Mouse (Mus musculus): ENCODE measurements around the gene Arnt2. TPM values are rescaled to one million over a fixed set of nuclear protein-coding genes. Genes with fewer than 3 reads are reported as not detected.

The Arnt2 gene
- polyA plus RNA-seq, 1 experiment from 2014 or later: 0.15 TPM

- H3K9ac ChIP-seq: no peak overlapping the region
- H3K36me3 ChIP-seq (replicated peaks): no peaks in the 10 kb centered on the region
- 0 out of 2 replicates have a peak, but pooled peaks cover 2% of the 10 kb centered on the region for H3K9me3 ChIP-seq (replicated peaks)
- no peaks in the 10 kb centered on the region for H3K27me3 ChIP-seq
- H3K4me3 ChIP-seq (replicated peaks): no peak overlapping the region
- no peak overlapping the region for H3K27ac ChIP-seq (replicated peaks)
- WGBS (ENCODE audit: insufficient replicate concordance): 35% methylated on average over 1 of the region's 1 CpGs
- no peak for ATAC-seq (ENCODE audit: insufficient read depth)
- H3K4me2 ChIP-seq: no peak overlapping the region
- no peaks in the 10 kb centered on the region for H3K4me1 ChIP-seq (replicated peaks)
Measured at GRCm38 (mm10) chr7:84339186-84339585, 70.8 kb downstream of the Arnt2 start.

- no peaks in the 10 kb centered on the region for H3K36me3 ChIP-seq (replicated peaks)
- no peaks in the 10 kb centered on the region for H3K9me3 ChIP-seq (replicated peaks)
- H3K9ac ChIP-seq: no peak overlapping the region
- no peak overlapping the region for H3K27ac ChIP-seq (replicated peaks)
- H3K4me1 ChIP-seq (replicated peaks): no peaks in the 10 kb centered on the region
- H3K4me2 ChIP-seq: no peak overlapping the region
- 59% methylated on average over 4 of the region's 4 CpGs for WGBS (ENCODE audit: insufficient replicate concordance)
- no peaks in the 10 kb centered on the region for H3K27me3 ChIP-seq
- no peak overlapping the region for H3K4me3 ChIP-seq (replicated peaks)
- no peak for ATAC-seq (ENCODE audit: insufficient read depth)
Measured at GRCm38 (mm10) chr7:84337768-84338167, 72.2 kb downstream of the Arnt2 start.

- Histone ChIP-seq H3K9me3 (replicated peaks) (no peaks in the 10 kb centered on the region), H3K27ac (replicated peaks) (no peak overlapping the region), H3K4me2 (no peak overlapping the region), H3K9ac (no peak overlapping the region), H3K4me1 (replicated peaks) (no peaks in the 10 kb centered on the region), H3K4me3 (replicated peaks) (no peak overlapping the region), H3K27me3 (no peaks in the 10 kb centered on the region), H3K36me3 (replicated peaks) (no peaks in the 10 kb centered on the region)
- no peak for ATAC-seq (ENCODE audit: insufficient read depth)
- 51% methylated on average over 4 of the region's 4 CpGs for WGBS (ENCODE audit: insufficient replicate concordance)
Measured at GRCm38 (mm10) chr7:84336907-84337306, 73.1 kb downstream of the Arnt2 start.

- Histone ChIP-seq H3K27ac (replicated peaks) (no peak overlapping the region), H3K36me3 (replicated peaks) (no peaks in the 10 kb centered on the region), H3K4me2 (no peak overlapping the region), H3K9ac (no peak overlapping the region), H3K4me3 (replicated peaks) (no peak overlapping the region), H3K27me3 (no peaks in the 10 kb centered on the region), H3K9me3 (replicated peaks) (no peaks in the 10 kb centered on the region), H3K4me1 (replicated peaks) (no peaks in the 10 kb centered on the region)
- WGBS (ENCODE audit: insufficient replicate concordance): 54% methylated on average over 2 of the region's 2 CpGs
- no peak for ATAC-seq (ENCODE audit: insufficient read depth)
Measured at GRCm38 (mm10) chr7:84336580-84336886, 73.4 kb downstream of the Arnt2 start.

- WGBS (ENCODE audit: insufficient replicate concordance): 50% methylated on average over 6 of the region's 6 CpGs
- Histone ChIP-seq H3K36me3 (replicated peaks) (no peaks in the 10 kb centered on the region), H3K4me2 (no peak overlapping the region), H3K4me1 (replicated peaks) (no peaks in the 10 kb centered on the region), H3K9me3 (replicated peaks) (no peaks in the 10 kb centered on the region), H3K27ac (replicated peaks) (no peak overlapping the region), H3K27me3 (no peaks in the 10 kb centered on the region), H3K4me3 (replicated peaks) (no peak overlapping the region), H3K9ac (no peak overlapping the region)
- no peak for ATAC-seq (ENCODE audit: insufficient read depth)
Measured at GRCm38 (mm10) chr7:84335766-84336579, 74.0 kb downstream of the Arnt2 start.

- Histone ChIP-seq H3K4me2 (no peak overlapping the region), H3K4me1 (replicated peaks) (no peaks in the 10 kb centered on the region), H3K27me3 (no peaks in the 10 kb centered on the region), H3K36me3 (replicated peaks) (no peaks in the 10 kb centered on the region), H3K27ac (replicated peaks) (no peak overlapping the region), H3K4me3 (replicated peaks) (no peak overlapping the region), H3K9ac (no peak overlapping the region), H3K9me3 (replicated peaks) (no peaks in the 10 kb centered on the region)
- 47% methylated on average over 3 of the region's 3 CpGs for WGBS (ENCODE audit: insufficient replicate concordance)
- no peak for ATAC-seq (ENCODE audit: insufficient read depth)
Measured at GRCm38 (mm10) chr7:84333996-84334395, 76.0 kb downstream of the Arnt2 start.

- no peaks in the 10 kb centered on the region for H3K36me3 ChIP-seq (replicated peaks)
- no peak for ATAC-seq (ENCODE audit: insufficient read depth)
- 45% methylated on average over 11 of the region's 11 CpGs for WGBS (ENCODE audit: insufficient replicate concordance)
Measured at GRCm38 (mm10) chr7:84332295-84333168, 77.4 kb downstream of the Arnt2 start.

GRCm38 (mm10) chr7:84329174-84329583 lies 80.8 kb downstream of the Arnt2 start:
- no peak overlapping the region for H3K4me3 ChIP-seq (replicated peaks)
- H3K4me1 ChIP-seq (replicated peaks): no peaks in the 10 kb centered on the region
- no peaks in the 10 kb centered on the region for H3K9me3 ChIP-seq (replicated peaks)
- H3K9ac ChIP-seq: no peak overlapping the region
- H3K27ac ChIP-seq (replicated peaks): no peak overlapping the region
- no peaks in the 10 kb centered on the region for H3K27me3 ChIP-seq
- no peak overlapping the region for H3K4me2 ChIP-seq
- ATAC-seq (ENCODE audit: insufficient read depth): no peak
- H3K36me3 ChIP-seq (replicated peaks): no peaks in the 10 kb centered on the region
- WGBS (ENCODE audit: insufficient replicate concordance): 27% methylated on average over 1 of the region's 1 CpGs

More at GRCm38 (mm10) chr7:84332295-84333168, 77.4 kb downstream of the Arnt2 start:
- Histone ChIP-seq H3K9ac (no peak overlapping the region), H3K4me2 (no peak overlapping the region), H3K4me3 (replicated peaks) (no peak overlapping the region), H3K4me1 (replicated peaks) (no peaks in the 10 kb centered on the region), H3K27ac (replicated peaks) (no peak overlapping the region), H3K9me3 (replicated peaks) (no peaks in the 10 kb centered on the region), H3K27me3 (no peaks in the 10 kb centered on the region)

- H3K4me3 ChIP-seq (replicated peaks): no peak overlapping the region
- 11% methylated on average over 1 of the region's 1 CpGs for WGBS (ENCODE audit: insufficient replicate concordance)
- no peak for ATAC-seq (ENCODE audit: insufficient read depth)
Measured at GRCm38 (mm10) chr7:84328770-84329169, 81.2 kb downstream of the Arnt2 start.

GRCm38 (mm10) chr7:84325570-84326328 lies 84.2 kb downstream of the Arnt2 start:
- Histone ChIP-seq H3K9ac (no peak overlapping the region), H3K27me3 (no peaks in the 10 kb centered on the region), H3K4me1 (replicated peaks) (no peaks in the 10 kb centered on the region), H3K9me3 (replicated peaks) (no peaks in the 10 kb centered on the region), H3K27ac (replicated peaks) (no peak overlapping the region), H3K4me3 (replicated peaks) (no peak overlapping the region), H3K4me2 (no peak overlapping the region), H3K36me3 (replicated peaks) (no peaks in the 10 kb centered on the region)
- ATAC-seq (ENCODE audit: insufficient read depth): no peak
- WGBS (ENCODE audit: insufficient replicate concordance): 30% methylated on average over 2 of the region's 2 CpGs

More at GRCm38 (mm10) chr7:84328770-84329169, 81.2 kb downstream of the Arnt2 start:
- Histone ChIP-seq H3K9ac (no peak overlapping the region), H3K4me1 (replicated peaks) (no peaks in the 10 kb centered on the region), H3K9me3 (replicated peaks) (no peaks in the 10 kb centered on the region), H3K36me3 (replicated peaks) (no peaks in the 10 kb centered on the region), H3K27me3 (no peaks in the 10 kb centered on the region), H3K4me2 (no peak overlapping the region), H3K27ac (replicated peaks) (no peak overlapping the region)

- Histone ChIP-seq H3K9me3 (replicated peaks) (no peaks in the 10 kb centered on the region), H3K36me3 (replicated peaks) (no peaks in the 10 kb centered on the region), H3K4me2 (no peak overlapping the region), H3K4me1 (replicated peaks) (no peaks in the 10 kb centered on the region), H3K4me3 (replicated peaks) (no peak overlapping the region), H3K27ac (replicated peaks) (no peak overlapping the region), H3K9ac (no peak overlapping the region), H3K27me3 (no peaks in the 10 kb centered on the region)
- no peak for ATAC-seq (ENCODE audit: insufficient read depth)
- WGBS (ENCODE audit: insufficient replicate concordance): 43% methylated on average over 1 of the region's 1 CpGs
Measured at GRCm38 (mm10) chr7:84321542-84321941, 88.4 kb downstream of the Arnt2 start.
